Mouse (Mus musculus): ENCODE measurements around the gene BC107364. TPM values are rescaled to one million over a fixed set of nuclear protein-coding genes. Genes with fewer than 3 reads are reported as not detected.

The BC107364 gene
- polyA plus RNA-seq (2015; fragmentation: Illumina TruSeq; extraction: RNeasy Lipid Tissue Mini Kit (QIAGEN cat#74804); ENCODE audit: insufficient read depth, low replicate concordance): not detected

GRCm38 (mm10) chr3:96452262-96452661, at the start of gene BC107364:
Gene BC107364, minus strand, starts transcription at chr3:96452306.

Other genes with a start within 250 kb of the BC107364 start
- gene Bola1, start 232.6 kb downstream of the BC107364 start, polyA plus RNA-seq (2015; fragmentation: Illumina TruSeq; extraction: RNeasy Lipid Tissue Mini Kit (QIAGEN cat#74804); ENCODE audit: insufficient read depth, low replicate concordance): 1.8 TPM
- gene Hist2h2ab, start 232.4 kb downstream of the BC107364 start, polyA plus RNA-seq (2015; fragmentation: Illumina TruSeq; extraction: RNeasy Lipid Tissue Mini Kit (QIAGEN cat#74804); ENCODE audit: insufficient read depth, low replicate concordance): not detected
- gene Hist2h2ac, start 231.4 kb downstream of the BC107364 start, polyA plus RNA-seq (2015; fragmentation: Illumina TruSeq; extraction: RNeasy Lipid Tissue Mini Kit (QIAGEN cat#74804); ENCODE audit: insufficient read depth, low replicate concordance): not detected
- 21.3 TPM for gene Hist2h2be, start 231.2 kb downstream of the BC107364 start, polyA plus RNA-seq (2015; fragmentation: Illumina TruSeq; extraction: RNeasy Lipid Tissue Mini Kit (QIAGEN cat#74804); ENCODE audit: insufficient read depth, low replicate concordance)
- 0.76 TPM for gene Hist2h3c2, start 213.2 kb downstream of the BC107364 start, polyA plus RNA-seq (2015; fragmentation: Illumina TruSeq; extraction: RNeasy Lipid Tissue Mini Kit (QIAGEN cat#74804); ENCODE audit: insufficient read depth, low replicate concordance)
- not detected for gene Hist2h2aa2, start 212.0 kb downstream of the BC107364 start, polyA plus RNA-seq (2015; fragmentation: Illumina TruSeq; extraction: RNeasy Lipid Tissue Mini Kit (QIAGEN cat#74804); ENCODE audit: insufficient read depth, low replicate concordance)
- not detected for gene Hist2h2aa1, start 206.8 kb downstream of the BC107364 start, polyA plus RNA-seq (2015; fragmentation: Illumina TruSeq; extraction: RNeasy Lipid Tissue Mini Kit (QIAGEN cat#74804); ENCODE audit: insufficient read depth, low replicate concordance)
- 3.5 TPM for gene Hist2h3c1, start 205.6 kb downstream of the BC107364 start, polyA plus RNA-seq (2015; fragmentation: Illumina TruSeq; extraction: RNeasy Lipid Tissue Mini Kit (QIAGEN cat#74804); ENCODE audit: insufficient read depth, low replicate concordance)
- 2.3 TPM for gene Hist2h4, start 189.0 kb downstream of the BC107364 start, polyA plus RNA-seq (2015; fragmentation: Illumina TruSeq; extraction: RNeasy Lipid Tissue Mini Kit (QIAGEN cat#74804); ENCODE audit: insufficient read depth, low replicate concordance)
- not detected for gene Hist2h3b, start 183.7 kb downstream of the BC107364 start, polyA plus RNA-seq (2015; fragmentation: Illumina TruSeq; extraction: RNeasy Lipid Tissue Mini Kit (QIAGEN cat#74804); ENCODE audit: insufficient read depth, low replicate concordance)
- gene Hist2h2bb, start 182.6 kb downstream of the BC107364 start, polyA plus RNA-seq (2015; fragmentation: Illumina TruSeq; extraction: RNeasy Lipid Tissue Mini Kit (QIAGEN cat#74804); ENCODE audit: insufficient read depth, low replicate concordance): not detected
- gene Fcgr1, start 158.3 kb downstream of the BC107364 start, polyA plus RNA-seq (2015; fragmentation: Illumina TruSeq; extraction: RNeasy Lipid Tissue Mini Kit (QIAGEN cat#74804); ENCODE audit: insufficient read depth, low replicate concordance): 7.4 TPM
- gene Hfe2, start 72.9 kb upstream of the BC107364 start, polyA plus RNA-seq (2015; fragmentation: Illumina TruSeq; extraction: RNeasy Lipid Tissue Mini Kit (QIAGEN cat#74804); ENCODE audit: insufficient read depth, low replicate concordance): not detected
- gene Txnip, start 105.7 kb upstream of the BC107364 start, polyA plus RNA-seq (2015; fragmentation: Illumina TruSeq; extraction: RNeasy Lipid Tissue Mini Kit (QIAGEN cat#74804); ENCODE audit: insufficient read depth, low replicate concordance): 638 TPM
- gene Gm16253, start 124.7 kb upstream of the BC107364 start, polyA plus RNA-seq (2015; fragmentation: Illumina TruSeq; extraction: RNeasy Lipid Tissue Mini Kit (QIAGEN cat#74804); ENCODE audit: insufficient read depth, low replicate concordance): not detected
- gene Polr3gl, start 141.9 kb upstream of the BC107364 start, polyA plus RNA-seq (2015; fragmentation: Illumina TruSeq; extraction: RNeasy Lipid Tissue Mini Kit (QIAGEN cat#74804); ENCODE audit: insufficient read depth, low replicate concordance): 79.5 TPM
- gene Ankrd34a, start 144.3 kb upstream of the BC107364 start, polyA plus RNA-seq (2015; fragmentation: Illumina TruSeq; extraction: RNeasy Lipid Tissue Mini Kit (QIAGEN cat#74804); ENCODE audit: insufficient read depth, low replicate concordance): not detected
- gene Lix1l, start 148.8 kb upstream of the BC107364 start, polyA plus RNA-seq (2015; fragmentation: Illumina TruSeq; extraction: RNeasy Lipid Tissue Mini Kit (QIAGEN cat#74804); ENCODE audit: insufficient read depth, low replicate concordance): 16.0 TPM
- gene Rbm8a, start 177.6 kb upstream of the BC107364 start, polyA plus RNA-seq (2015; fragmentation: Illumina TruSeq; extraction: RNeasy Lipid Tissue Mini Kit (QIAGEN cat#74804); ENCODE audit: insufficient read depth, low replicate concordance): 65.7 TPM
- 34.0 TPM for gene Pex11b, start 183.1 kb upstream of the BC107364 start, polyA plus RNA-seq (2015; fragmentation: Illumina TruSeq; extraction: RNeasy Lipid Tissue Mini Kit (QIAGEN cat#74804); ENCODE audit: insufficient read depth, low replicate concordance)
- 0.36 TPM for gene Gm42957, start 183.2 kb upstream of the BC107364 start, polyA plus RNA-seq (2015; fragmentation: Illumina TruSeq; extraction: RNeasy Lipid Tissue Mini Kit (QIAGEN cat#74804); ENCODE audit: insufficient read depth, low replicate concordance)
- gene Itga10, start 193.3 kb upstream of the BC107364 start, polyA plus RNA-seq (2015; fragmentation: Illumina TruSeq; extraction: RNeasy Lipid Tissue Mini Kit (QIAGEN cat#74804); ENCODE audit: insufficient read depth, low replicate concordance): 3.7 TPM
- gene Ankrd35, start 217.8 kb upstream of the BC107364 start, polyA plus RNA-seq (2015; fragmentation: Illumina TruSeq; extraction: RNeasy Lipid Tissue Mini Kit (QIAGEN cat#74804); ENCODE audit: insufficient read depth, low replicate concordance): 0.59 TPM
- gene Pias3, start 244.1 kb upstream of the BC107364 start, polyA plus RNA-seq (2015; fragmentation: Illumina TruSeq; extraction: RNeasy Lipid Tissue Mini Kit (QIAGEN cat#74804); ENCODE audit: insufficient read depth, low replicate concordance): 28.2 TPM

Measured in spleen, adult 10 weeks (tissue).